Mouse (Mus musculus) frontal cortex, postnatal 14 days (tissue): ENCODE data around the gene Gm11397.
"Not testable (repeated sequence)": the region's sequence is repeated elsewhere in the genome, so short reads cannot be mapped to it uniquely, and the experiment has no call there.

Experiments used
- DNase-seq, 2 experiments: peaks; one replicate each; pipeline ENCODE4 v3.0.0; 2022; ENCODE audit warnings: low spot score in 2 of 2

Gene Gm11397

GRCm38 (mm10) chr13:33395461-33395860 lies at the start of gene Gm11397:
Gene Gm11397, plus strand, starts transcription at chr13:33395761.
- not testable (repeated sequence) for DNase-seq

- not testable (repeated sequence) for DNase-seq
These were observed 38.9 kb upstream of the Gm11397 start for GRCm38 (mm10) chr13:33356666-33357065.

- DNase-seq: not testable (repeated sequence)
These were observed 37.2 kb downstream of the Gm11397 start for GRCm38 (mm10) chr13:33432714-33433113.
